Mouse (Mus musculus) lung, embryonic 15.5 days (tissue): Measurements from ENCODE around the gene Reep1. TPM values are rescaled to one million over a fixed set of nuclear protein-coding genes. Genes with fewer than 3 reads are reported as not detected.

Experiments used
- ATAC-seq: fragments of 200-750 bp; cut with Nextera tagmentation; 2 replicates; pipeline ENCODE4 v1.8.0; 2017; ENCODE audit warnings: moderate number of reproducible peaks, borderline replicate concordance; ENCODE audit not compliant: low FRiP score, low TSS enrichment; ENCODE audit errors: extremely low read depth
- H3K27ac ChIP-seq: fragments of 300-500 bp; sonication (generic); 2 replicates; pipeline ENCODE4 v1.5.1; 2015; ENCODE audit warnings: moderate library complexity, mild to moderate bottlenecking, inconsistent platforms
- H3K27me3 ChIP-seq: fragments of 300-500 bp; sonication (generic); 2 replicates; pipeline ENCODE4 v1.6.1; 2015; ENCODE audit warnings: inconsistent platforms
- H3K36me3 ChIP-seq: fragments of 300-500 bp; sonication (generic); 2 replicates; pipeline ENCODE4 v1.6.1; 2015; ENCODE audit warnings: inconsistent platforms
- H3K4me1 ChIP-seq: fragments of 300-500 bp; sonication (generic); 2 replicates; pipeline ENCODE4 v1.6.1; 2015; ENCODE audit warnings: inconsistent platforms
- H3K4me2 ChIP-seq: fragments of 300-500 bp; sonication (generic); 2 replicates; pipeline ENCODE4 v1.6.1; 2015; ENCODE audit warnings: inconsistent platforms, mild to moderate bottlenecking, moderate library complexity
- H3K4me3 ChIP-seq: fragments of 300-500 bp; sonication (generic); 2 replicates; pipeline ENCODE4 v1.5.1; 2015; ENCODE audit warnings: mild to moderate bottlenecking, inconsistent platforms
- H3K9ac ChIP-seq: fragments of 300-500 bp; sonication (generic); 2 replicates; pipeline ENCODE4 v1.6.1; 2015; ENCODE audit warnings: inconsistent platforms
- H3K9me3 ChIP-seq: fragments of 300-500 bp; sonication (generic); 2 replicates; pipeline ENCODE4 v1.6.1; 2016; ENCODE audit warnings: inconsistent platforms
- WGBS: fragments of 180-500 bp; shearing (Covaris S2); methylation state at CpG from one replicate; pipeline ENCODE4 v1.1.7; 2015; 5-methylcytosine and 5-hydroxymethylcytosine counted together
- polyA plus RNA-seq: library from polyadenylated mRNA; unstranded; fragments of >200 nt; fragmentation: Nextera tagmentation; extraction: Ambion mirVana; gene quantifications from 2 replicates; pipeline ENCODE4 v1.2.1, GENCODE M21; 2015

Gene Reep1
- polyA plus RNA-seq, 1 experiment from 2014 or later: 18.1 TPM

- 53% methylated on average over 5 of the region's 5 CpGs for WGBS
- H3K9ac ChIP-seq: no peak overlapping the region
- H3K4me2 ChIP-seq: no peak overlapping the region
- no peaks in the 10 kb centered on the region for H3K27me3 ChIP-seq
- no peak overlapping the region for H3K4me3 ChIP-seq
- ATAC-seq: no peak
- peaks cover 5% of the 10 kb centered on the region; the same call in 1 of the 2 replicates for H3K4me1 ChIP-seq
- H3K36me3 ChIP-seq: no peaks in the 10 kb centered on the region
- H3K9me3 ChIP-seq: no peaks in the 10 kb centered on the region
- H3K27ac ChIP-seq: no peak overlapping the region
Observed at GRCm38 (mm10) chr6:71715006-71715405, 7.6 kb downstream of the Reep1 start.

- ATAC-seq: no peak
- no peak overlapping the region for H3K4me3 ChIP-seq
- peaks cover 5% of the 10 kb centered on the region; the same call in 1 of the 2 replicates for H3K4me1 ChIP-seq
- H3K9me3 ChIP-seq: no peaks in the 10 kb centered on the region
- H3K27me3 ChIP-seq: no peaks in the 10 kb centered on the region
- H3K27ac ChIP-seq: no peak overlapping the region
- no peaks in the 10 kb centered on the region for H3K36me3 ChIP-seq
- no peak overlapping the region for H3K9ac ChIP-seq
- 93% methylated on average over 5 of the region's 5 CpGs for WGBS
- no peak overlapping the region for H3K4me2 ChIP-seq
Observed at GRCm38 (mm10) chr6:71716434-71716833, 9.1 kb downstream of the Reep1 start.

GRCm38 (mm10) chr6:71718322-71718721, 11.0 kb downstream of the Reep1 start:
- H3K27me3 ChIP-seq: no peaks in the 10 kb centered on the region
- WGBS: 63% methylated on average over 2 of the region's 2 CpGs

GRCm38 (mm10) chr6:71719302-71719701, 11.9 kb downstream of the Reep1 start:
- ATAC-seq: no peak
- Histone ChIP-seq H3K9ac (no peak overlapping the region), H3K4me2 (no peak overlapping the region), H3K27ac (no peak overlapping the region), H3K27me3 (no peaks in the 10 kb centered on the region), H3K4me3 (no peak overlapping the region), H3K36me3 (no peaks in the 10 kb centered on the region), H3K4me1 (peaks cover 5% of the 10 kb centered on the region; the same call in 1 of the 2 replicates), H3K9me3 (no peaks in the 10 kb centered on the region)
- 79% methylated on average over 4 of the region's 4 CpGs for WGBS

More at GRCm38 (mm10) chr6:71718322-71718721, 11.0 kb downstream of the Reep1 start:
- H3K4me3 ChIP-seq: no peak overlapping the region
- no peaks in the 10 kb centered on the region for H3K36me3 ChIP-seq
- no peak overlapping the region for H3K9ac ChIP-seq
- H3K9me3 ChIP-seq: no peaks in the 10 kb centered on the region
- H3K4me2 ChIP-seq: no peak overlapping the region
- no peak overlapping the region for H3K27ac ChIP-seq
- no peak for ATAC-seq
- H3K4me1 ChIP-seq: peaks cover 5% of the 10 kb centered on the region; the same call in 1 of the 2 replicates

GRCm38 (mm10) chr6:71722988-71723387, 15.6 kb downstream of the Reep1 start:
- Histone ChIP-seq H3K4me2 (no peak overlapping the region), H3K4me1 (no peaks in the 10 kb centered on the region), H3K36me3 (no peaks in the 10 kb centered on the region), H3K9ac (no peak overlapping the region), H3K27me3 (no peaks in the 10 kb centered on the region), H3K9me3 (no peaks in the 10 kb centered on the region), H3K4me3 (no peak overlapping the region), H3K27ac (no peak overlapping the region)
- 16% methylated on average over 2 of the region's 2 CpGs for WGBS
- ATAC-seq: no peak

- 39% methylated on average over 4 of the region's 4 CpGs for WGBS
- Histone ChIP-seq H3K27ac (no peak overlapping the region), H3K4me1 (no peaks in the 10 kb centered on the region), H3K4me2 (no peak overlapping the region), H3K9me3 (no peaks in the 10 kb centered on the region), H3K36me3 (no peaks in the 10 kb centered on the region), H3K27me3 (no peaks in the 10 kb centered on the region), H3K4me3 (no peak overlapping the region), H3K9ac (no peak overlapping the region)
- no peak for ATAC-seq
Observed at GRCm38 (mm10) chr6:71723555-71723954, 16.2 kb downstream of the Reep1 start.

- 0 out of 2 replicates have a peak, but pooled peaks have one; percentile 27 for ATAC-seq
- Histone ChIP-seq H3K4me1 (no peaks in the 10 kb centered on the region), H3K27ac (no peak overlapping the region), H3K4me3 (no peak overlapping the region), H3K36me3 (no peaks in the 10 kb centered on the region), H3K4me2 (no peak overlapping the region), H3K9me3 (no peaks in the 10 kb centered on the region), H3K27me3 (no peaks in the 10 kb centered on the region), H3K9ac (no peak overlapping the region)
- WGBS: 63% methylated on average over 7 of the region's 7 CpGs
Observed at GRCm38 (mm10) chr6:71726710-71727109, 19.3 kb downstream of the Reep1 start.

GRCm38 (mm10) chr6:71728306-71728705, 20.9 kb downstream of the Reep1 start:
- H3K36me3 ChIP-seq: no peaks in the 10 kb centered on the region
- no peaks in the 10 kb centered on the region for H3K9me3 ChIP-seq
- ATAC-seq: no peak
- no peak overlapping the region for H3K27ac ChIP-seq
- no peak overlapping the region for H3K4me2 ChIP-seq
- H3K4me1 ChIP-seq: no peaks in the 10 kb centered on the region
- no peaks in the 10 kb centered on the region for H3K27me3 ChIP-seq
- 50% methylated on average over 3 of the region's 3 CpGs for WGBS
- H3K4me3 ChIP-seq: no peak overlapping the region
- no peak overlapping the region for H3K9ac ChIP-seq

GRCm38 (mm10) chr6:71734910-71735599, 27.7 kb downstream of the Reep1 start:
- 25% methylated on average over 4 of the region's 4 CpGs for WGBS
- Histone ChIP-seq H3K9ac (no peak overlapping the region), H3K4me1 (peaks cover 5% of the 10 kb centered on the region; the same call in 1 of the 2 replicates), H3K4me2 (no peak overlapping the region), H3K4me3 (no peak overlapping the region), H3K27ac (peak overlapping the region; percentile 25; the same call in 1 of the 2 replicates), H3K9me3 (no peaks in the 10 kb centered on the region), H3K36me3 (no peaks in the 10 kb centered on the region), H3K27me3 (no peaks in the 10 kb centered on the region)
- no peak for ATAC-seq

- peaks cover 5% of the 10 kb centered on the region; the same call in 1 of the 2 replicates for H3K4me1 ChIP-seq
- no peak overlapping the region for H3K4me2 ChIP-seq
- no peaks in the 10 kb centered on the region for H3K9me3 ChIP-seq
- peak overlapping the region; percentile 25; the same call in 1 of the 2 replicates for H3K27ac ChIP-seq
- H3K36me3 ChIP-seq: no peaks in the 10 kb centered on the region
- H3K9ac ChIP-seq: no peak overlapping the region
- 0 out of 2 replicates have a peak, but pooled peaks have one; percentile 49 for ATAC-seq
- H3K27me3 ChIP-seq: no peaks in the 10 kb centered on the region
- WGBS: 8% methylated on average over 4 of the region's 4 CpGs
- H3K4me3 ChIP-seq: no peak overlapping the region
Observed at GRCm38 (mm10) chr6:71735600-71736010, 28.2 kb downstream of the Reep1 start.

- H3K4me2 ChIP-seq: no peak overlapping the region
Observed at GRCm38 (mm10) chr6:71736101-71736500, 28.7 kb downstream of the Reep1 start.

GRCm38 (mm10) chr6:71737202-71737601, 29.8 kb downstream of the Reep1 start:
- Histone ChIP-seq H3K36me3 (no peaks in the 10 kb centered on the region), H3K4me1 (peaks cover 11% of the 10 kb centered on the region), H3K9ac (no peak overlapping the region), H3K27me3 (no peaks in the 10 kb centered on the region), H3K4me2 (no peak overlapping the region), H3K4me3 (no peak overlapping the region), H3K27ac (no peak overlapping the region), H3K9me3 (no peaks in the 10 kb centered on the region)
- ATAC-seq: no peak
- 46% methylated on average over 8 of the region's 8 CpGs for WGBS

More at GRCm38 (mm10) chr6:71736101-71736500, 28.7 kb downstream of the Reep1 start:
- 77% methylated on average over 5 of the region's 5 CpGs for WGBS
- no peak for ATAC-seq
- Histone ChIP-seq H3K9me3 (no peaks in the 10 kb centered on the region), H3K36me3 (no peaks in the 10 kb centered on the region), H3K9ac (no peak overlapping the region), H3K27me3 (no peaks in the 10 kb centered on the region), H3K4me3 (no peak overlapping the region), H3K27ac (0 out of 2 replicates have a peak overlapping the region, but pooled peaks have one; percentile 25), H3K4me1 (peaks cover 10% of the 10 kb centered on the region)
